Mouse (Mus musculus) neural tube, embryonic 15.5 days (tissue): Measurements from ENCODE around the gene Dennd2c. TPM values are rescaled to one million over a fixed set of nuclear protein-coding genes. Genes with fewer than 3 reads are reported as not detected.
"Not testable (repeated sequence)": the region's sequence is repeated elsewhere in the genome, so short reads cannot be mapped to it uniquely, and the experiment has no call there.

Source experiments
- ATAC-seq: fragments of 200-750 bp; cut with Nextera tagmentation; 2 replicates; pipeline ENCODE4 v1.8.0; 2017; ENCODE audit warnings: mild to moderate bottlenecking, moderate TSS enrichment, moderate library complexity; ENCODE audit not compliant: low FRiP score
- H3K27ac ChIP-seq: fragments of 300-500 bp; sonication (generic); replicated peaks from 2 replicates; pipeline ENCODE4 v1.5.1; 2015; ENCODE audit warnings: mild to moderate bottlenecking, inconsistent platforms
- H3K27me3 ChIP-seq: fragments of 300-500 bp; sonication (generic); replicated peaks from 2 replicates; pipeline ENCODE4 v1.6.1; 2015; ENCODE audit warnings: inconsistent platforms
- H3K36me3 ChIP-seq: fragments of 300-500 bp; sonication (generic); 2 replicates; pipeline ENCODE4 v1.6.1; 2015; ENCODE audit warnings: inconsistent platforms
- H3K4me1 ChIP-seq: fragments of 300-500 bp; sonication (generic); 2 replicates; pipeline ENCODE4 v1.6.1; 2015; ENCODE audit warnings: inconsistent platforms
- H3K4me2 ChIP-seq: fragments of 300-500 bp; sonication (generic); 2 replicates; pipeline ENCODE4 v1.6.1; 2015; ENCODE audit warnings: inconsistent platforms, mild to moderate bottlenecking, moderate library complexity
- H3K4me3 ChIP-seq: fragments of 300-500 bp; sonication (generic); replicated peaks from 2 replicates; pipeline ENCODE4 v1.5.1; 2015; ENCODE audit warnings: mild to moderate bottlenecking, inconsistent platforms
- H3K9ac ChIP-seq: fragments of 300-500 bp; sonication (generic); replicated peaks from 2 replicates; pipeline ENCODE4 v1.6.1; 2015; ENCODE audit warnings: mild to moderate bottlenecking, inconsistent platforms
- H3K9me3 ChIP-seq: fragments of 300-500 bp; sonication (generic); replicated peaks from 2 replicates; pipeline ENCODE4 v1.6.1; 2016; ENCODE audit warnings: inconsistent platforms
- WGBS: fragments of 180-500 bp; shearing (Covaris S2); methylation state at CpG from one replicate; pipeline ENCODE4 v1.1.7; 2015; ENCODE audit warnings: mixed read lengths; 5-methylcytosine and 5-hydroxymethylcytosine counted together
- polyA plus RNA-seq: library from polyadenylated mRNA; unstranded; fragments of >200 nt; fragmentation: Nextera tagmentation; extraction: Ambion mirVana; gene quantifications from 2 replicates; pipeline ENCODE4 v1.2.1, GENCODE M21; 2015

The Dennd2c gene
- polyA plus RNA-seq, 1 experiment from 2014 or later: 1.3 TPM

GRCm38 (mm10) chr3:103204445-103204844 lies 102.0 kb downstream of the Dennd2c start:
- Histone ChIP-seq H3K27ac (no peak overlapping the region), H3K36me3 (no peaks in the 10 kb centered on the region), H3K9me3 (no peaks in the 10 kb centered on the region), H3K4me2 (no peak overlapping the region), H3K27me3 (no peaks in the 10 kb centered on the region), H3K4me3 (no peak overlapping the region), H3K9ac (no peak overlapping the region), H3K4me1 (no peaks in the 10 kb centered on the region)
- ATAC-seq: no peak
- WGBS: 97% methylated on average over 3 of the region's 3 CpGs

- 88% methylated on average over 6 of the region's 6 CpGs for WGBS
- no peak overlapping the region for H3K9ac ChIP-seq
- H3K4me1 ChIP-seq: no peaks in the 10 kb centered on the region
- no peaks in the 10 kb centered on the region for H3K36me3 ChIP-seq
- no peak overlapping the region for H3K4me3 ChIP-seq
- no peaks in the 10 kb centered on the region for H3K27me3 ChIP-seq
- no peak overlapping the region for H3K27ac ChIP-seq
- no peak for ATAC-seq
- H3K9me3 ChIP-seq: no peaks in the 10 kb centered on the region
- no peak overlapping the region for H3K4me2 ChIP-seq
These were observed 104.0 kb downstream of the Dennd2c start for GRCm38 (mm10) chr3:103206393-103206792.

- H3K4me1 ChIP-seq: no peaks in the 10 kb centered on the region
- no peak overlapping the region for H3K4me3 ChIP-seq
- no peaks in the 10 kb centered on the region for H3K9me3 ChIP-seq
- ATAC-seq: no peak
- WGBS: 46% methylated on average over 5 of the region's 5 CpGs
- no peaks in the 10 kb centered on the region for H3K27me3 ChIP-seq
- no peaks in the 10 kb centered on the region for H3K36me3 ChIP-seq
- H3K4me2 ChIP-seq: no peak overlapping the region
- no peak overlapping the region for H3K27ac ChIP-seq
- no peak overlapping the region for H3K9ac ChIP-seq
These were observed 105.3 kb downstream of the Dennd2c start for GRCm38 (mm10) chr3:103207749-103208148.

GRCm38 (mm10) chr3:103208237-103208636 lies 105.8 kb downstream of the Dennd2c start:
- Histone ChIP-seq H3K9me3 (no peaks in the 10 kb centered on the region), H3K36me3 (no peaks in the 10 kb centered on the region), H3K27ac (no peak overlapping the region), H3K9ac (no peak overlapping the region), H3K4me1 (no peaks in the 10 kb centered on the region), H3K4me3 (no peak overlapping the region), H3K4me2 (no peak overlapping the region), H3K27me3 (no peaks in the 10 kb centered on the region)
- 83% methylated on average over 2 of the region's 2 CpGs for WGBS
- no peak for ATAC-seq

- H3K4me2 ChIP-seq: no peak overlapping the region
- H3K36me3 ChIP-seq: no peaks in the 10 kb centered on the region
- ATAC-seq: no peak
- 91% methylated on average over 2 of the region's 2 CpGs for WGBS
- H3K9me3 ChIP-seq: no peaks in the 10 kb centered on the region
- no peaks in the 10 kb centered on the region for H3K4me1 ChIP-seq
- H3K27ac ChIP-seq: no peak overlapping the region
- no peak overlapping the region for H3K9ac ChIP-seq
- no peaks in the 10 kb centered on the region for H3K27me3 ChIP-seq
- no peak overlapping the region for H3K4me3 ChIP-seq
These were observed 108.7 kb downstream of the Dennd2c start for GRCm38 (mm10) chr3:103211101-103211500.

- Histone ChIP-seq H3K36me3 (no peaks in the 10 kb centered on the region), H3K4me2 (no peak overlapping the region), H3K27me3 (no peaks in the 10 kb centered on the region), H3K9me3 (no peaks in the 10 kb centered on the region), H3K4me3 (no peak overlapping the region), H3K9ac (no peak overlapping the region), H3K27ac (no peak overlapping the region), H3K4me1 (no peaks in the 10 kb centered on the region)
- WGBS: 91% methylated on average over 1 of the region's 1 CpGs
- ATAC-seq: no peak
These were observed 109.7 kb downstream of the Dennd2c start for GRCm38 (mm10) chr3:103212142-103212541.

GRCm38 (mm10) chr3:103213537-103213936 lies 111.1 kb downstream of the Dennd2c start:
- no peak overlapping the region for H3K27ac ChIP-seq
- H3K4me3 ChIP-seq: no peak overlapping the region
- H3K4me1 ChIP-seq: no peaks in the 10 kb centered on the region
- H3K4me2 ChIP-seq: no peak overlapping the region
- ATAC-seq: no peak
- no peaks in the 10 kb centered on the region for H3K36me3 ChIP-seq
- no peaks in the 10 kb centered on the region for H3K9me3 ChIP-seq
- WGBS: 72% methylated on average over 5 of the region's 5 CpGs
- no peak overlapping the region for H3K9ac ChIP-seq
- no peaks in the 10 kb centered on the region for H3K27me3 ChIP-seq

- WGBS: 85% methylated on average over 8 of the region's 8 CpGs
- H3K4me2 ChIP-seq: no peak overlapping the region
- H3K36me3 ChIP-seq: no peaks in the 10 kb centered on the region
- no peak overlapping the region for H3K27ac ChIP-seq
- no peaks in the 10 kb centered on the region for H3K27me3 ChIP-seq
- H3K9me3 ChIP-seq: no peaks in the 10 kb centered on the region
- H3K9ac ChIP-seq: no peak overlapping the region
- no peaks in the 10 kb centered on the region for H3K4me1 ChIP-seq
- H3K4me3 ChIP-seq: no peak overlapping the region
- ATAC-seq: no peak
These were observed 112.3 kb downstream of the Dennd2c start for GRCm38 (mm10) chr3:103214593-103215285.

GRCm38 (mm10) chr3:103215399-103215798 lies 113.0 kb downstream of the Dennd2c start:
- 94% methylated on average over 8 of the region's 8 CpGs for WGBS
- H3K27ac ChIP-seq, H3K36me3 ChIP-seq, H3K9me3 ChIP-seq, H3K4me2 ChIP-seq, H3K9ac ChIP-seq, H3K27me3 ChIP-seq, H3K4me1 ChIP-seq, ATAC-seq, H3K4me3 ChIP-seq: not testable (repeated sequence)

Other genes with a start within 250 kb of the Dennd2c start
- gene Sycp1, start 166.5 kb upstream of the Dennd2c start, polyA plus RNA-seq: not detected in 2 replicates
- 0.06 and 0.15 TPM in 2 replicates for gene Nr1h5, start 138.5 kb upstream of the Dennd2c start, polyA plus RNA-seq
- 55.4 and 57.8 TPM in 2 replicates for gene Sike1, start 106.9 kb upstream of the Dennd2c start, polyA plus RNA-seq
- 294 and 309 TPM in 2 replicates for gene Csde1, start 82.2 kb upstream of the Dennd2c start, polyA plus RNA-seq
- 76.8 and 85.3 TPM in 2 replicates for gene Nras, start 44.3 kb upstream of the Dennd2c start, polyA plus RNA-seq
- gene Ampd1, start 28.6 kb upstream of the Dennd2c start, polyA plus RNA-seq: 0.86 and 0.88 TPM in 2 replicates
- gene Bcas2, start 69.1 kb downstream of the Dennd2c start, polyA plus RNA-seq: 196 and 199 TPM in 2 replicates
- 20.6 and 26.9 TPM in 2 replicates for gene Trim33, start 176.7 kb downstream of the Dennd2c start, polyA plus RNA-seq